In the genomic region with DNA sequence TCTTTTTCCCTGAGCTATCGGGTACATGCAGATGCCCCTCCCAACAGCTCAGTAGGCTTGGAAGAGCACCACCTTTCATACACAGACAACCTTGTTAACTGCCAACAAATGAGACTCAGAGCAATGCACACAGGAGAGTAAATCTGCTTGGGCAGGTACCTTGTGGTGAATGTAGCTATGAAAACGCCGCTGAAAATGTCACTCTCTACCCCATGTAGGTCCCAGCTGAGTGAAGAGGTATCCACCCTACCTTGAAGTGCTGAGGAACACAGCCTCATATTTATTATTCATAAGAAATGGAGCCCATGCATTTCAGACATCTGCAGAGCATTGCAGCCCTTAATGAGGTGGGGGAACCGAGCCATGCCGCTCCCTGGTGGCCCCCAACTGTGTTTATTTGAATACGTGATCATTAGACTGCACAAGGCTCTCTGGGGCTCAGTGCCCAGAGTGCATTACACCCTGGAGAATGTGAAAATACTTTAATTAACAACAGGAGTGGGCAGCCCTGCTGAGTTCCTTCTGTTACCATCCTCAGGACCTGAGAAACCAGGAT, we compare ENCODE assay signal across 10 mouse cellular contexts. TPM values are rescaled to one million over a fixed set of nuclear protein-coding genes. Genes with fewer than 3 reads are reported as not detected.
A peak's percentile ranks its signal among the peaks of the same experiment; 100 is the strongest.
DNase-seq lines count a peak whose midpoint lies in the region; ATAC-seq lines count a peak whose summit lies in the region.
"Had no signal": no experiment of that assay in that cellular context is flagged by ENCODE, and none has a peak within 500 bp of the region (broad histone marks: within the 10 kb centered on the region; RNA-seq: fewer than 3 reads in every experiment).

No protein-coding gene starts in this region.

- peaks cover 3% of the 10 kb centered on the region; the same call in 1 of the 2 replicates for H3K4me1 ChIP-seq in forebrain, embryonic 11.5 days (replicated peaks; ENCODE audit: control insufficient read depth, insufficient read depth, low read length)
- H3K4me1 ChIP-seq in limb, embryonic 13.5 days: peaks cover 9% of the 10 kb centered on the region

- no peaks in the 10 kb centered on the region for H3K9me3 ChIP-seq in forebrain, embryonic 11.5 days (ENCODE audit: control insufficient read depth, low read length)
- peaks cover 5% of the 10 kb centered on the region; the same call in 1 of the 2 replicates for H3K9me3 ChIP-seq in limb, embryonic 13.5 days
- H3K9me3 ChIP-seq: G1E had no signal

- DNase-seq in right cerebral cortex, adult 2 months (ENCODE audit: low spot score in 2 of 2): peak; percentile 18 to 45
- no peak for DNase-seq in right cerebral cortex, postnatal 4 days
- peak; percentile 60 for DNase-seq in forebrain, embryonic 11.5 days (ENCODE audit: low spot score)
- no peak for DNase-seq in urinary bladder, adult 18-20 months (ENCODE audit: low spot score in 2 of 2)
- no peak for DNase-seq in adipocyte (ENCODE audit: low spot score)
- no peak for DNase-seq in kidney, postnatal 10 days
- DNase-seq: lung, embryonic 14.5 days; thymus, adult 2 months had no signal

- ATAC-seq in forebrain, embryonic 11.5 days (replicated peaks; ENCODE audit: low FRiP score): peak; percentile 90
- ATAC-seq in limb, embryonic 13.5 days (ENCODE audit: low FRiP score, low read depth): peak; percentile 69

- H3K9ac ChIP-seq in forebrain, embryonic 11.5 days (ENCODE audit: low read length): no peak overlapping the region
- no peak overlapping the region for H3K9ac ChIP-seq in limb, embryonic 13.5 days
- H3K9ac ChIP-seq: lung, embryonic 14.5 days had no signal

- H3K4me3 ChIP-seq in forebrain, embryonic 11.5 days (ENCODE audit: low read depth, low read length): no peak overlapping the region
- no peak overlapping the region for H3K4me3 ChIP-seq in limb, embryonic 13.5 days

- WGBS in forebrain, embryonic 11.5 days: 20% methylated on average over 6 of the region's 6 CpGs
- WGBS in limb, embryonic 13.5 days: 26% methylated on average over 6 of the region's 6 CpGs

- H3K27ac ChIP-seq in forebrain, embryonic 11.5 days (ENCODE audit: low read depth, low read length): peak overlapping the region; percentile 46; the same call in 1 of the 2 replicates
- H3K27ac ChIP-seq in limb, embryonic 13.5 days: no peak overlapping the region; the same call in 1 of the 2 replicates

- H3K27me3 ChIP-seq in forebrain, embryonic 11.5 days (ENCODE audit: control insufficient read depth, insufficient read depth, low read length): no peaks in the 10 kb centered on the region
- H3K27me3 ChIP-seq in limb, embryonic 13.5 days: no peaks in the 10 kb centered on the region

- no peak overlapping the region for H3K4me2 ChIP-seq in forebrain, embryonic 11.5 days (ENCODE audit: low read depth, low read length, severe bottlenecking)
- peak overlapping the region; percentile 41 for H3K4me2 ChIP-seq in limb, embryonic 13.5 days (replicated peaks)
- H3K4me2 ChIP-seq: lung, embryonic 14.5 days had no signal

- H3K36me3 ChIP-seq in forebrain, embryonic 11.5 days (ENCODE audit: control insufficient read depth, insufficient read depth, low read length): no peaks in the 10 kb centered on the region
- H3K36me3 ChIP-seq in limb, embryonic 13.5 days: no peaks in the 10 kb centered on the region
- H3K36me3 ChIP-seq: G1E had no signal

RNA-seq across cellular contexts. Expression of a gene that starts 53.8 kb away (rescaled TPM):
- polyA plus RNA-seq in forebrain, embryonic 11.5 days (2014; fragmentation: Nextera tagmentation; extraction: Ambion mirVana): 7.5 and 8.6 TPM in 2 replicates
- polyA plus RNA-seq in limb, embryonic 13.5 days (2015; fragmentation: Nextera tagmentation; extraction: Ambion mirVana): 10.3 and 10.4 TPM in 2 replicates
- polyA plus RNA-seq: G1E had no signal

Comparison
In these comparisons a context has a peak if more than half of its experiments do, and no peak if none do; other contexts are left out.
1. DNase-seq: peak in right cerebral cortex, adult 2 months (2 of 2) and forebrain, embryonic 11.5 days (single experiment); none in right cerebral cortex, postnatal 4 days (single experiment), urinary bladder, adult 18-20 months (0 of 2), adipocyte (single experiment) and kidney, postnatal 10 days (single experiment).